Mouse (Mus musculus) E14TG2a.4 (cell line): Measurements from ENCODE around the gene Ldlrad3.

Experiments used
- CTCF ChIP-seq: conservative IDR thresholded peaks from 2 replicates; pipeline ENCODE4 v1.5.1; 2014; ENCODE audit warnings: low read length
- NANOG ChIP-seq: IDR thresholded peaks from 2 replicates; pipeline ENCODE4 v1.6.1; 2014; ENCODE audit warnings: borderline replicate concordance, low read length, mixed read lengths

GRCm38 (mm10) chr2:102110306-102110705 is 75.9 kb downstream of the Ldlrad3 start:
- TF ChIP-seq CTCF (no peak), NANOG (peak; percentile 32; the same call in 1 of the 2 replicates)
